Mouse (Mus musculus) stomach, embryonic 15.5 days (tissue): ENCODE measurements around the gene Dcbld1. TPM values are rescaled to one million over a fixed set of nuclear protein-coding genes. Genes with fewer than 3 reads are reported as not detected.
A peak's percentile ranks its signal among the peaks of the same experiment; 100 is the strongest.
"Not testable (repeated sequence)": the region's sequence is repeated elsewhere in the genome, so short reads cannot be mapped to it uniquely, and the experiment has no call there.

ENCODE experiments used
- ATAC-seq: fragments of 200-750 bp; cut with Nextera tagmentation; 2 replicates; pipeline ENCODE4 v1.8.0; 2017; ENCODE audit warnings: low read depth, moderate number of reproducible peaks, moderate TSS enrichment; ENCODE audit not compliant: insufficient read depth, low FRiP score
- H3K27ac ChIP-seq: fragments of 300-500 bp; sonication (generic); 2 replicates; pipeline ENCODE4 v1.5.1; 2015; ENCODE audit warnings: mild to moderate bottlenecking, inconsistent platforms
- H3K27me3 ChIP-seq: fragments of 300-500 bp; sonication (generic); replicated peaks from 2 replicates; pipeline ENCODE4 v1.6.1; 2015; ENCODE audit warnings: inconsistent platforms
- H3K36me3 ChIP-seq: fragments of 300-500 bp; sonication (generic); 2 replicates; pipeline ENCODE4 v1.6.1; 2015; ENCODE audit warnings: inconsistent platforms
- H3K4me1 ChIP-seq: fragments of 300-500 bp; sonication (generic); 2 replicates; pipeline ENCODE4 v1.6.1; 2015; ENCODE audit warnings: inconsistent platforms
- H3K4me2 ChIP-seq: fragments of 300-500 bp; sonication (generic); 2 replicates; pipeline ENCODE4 v1.6.1; 2015; ENCODE audit warnings: mild to moderate bottlenecking, inconsistent platforms
- H3K4me3 ChIP-seq: fragments of 300-500 bp; sonication (generic); replicated peaks from 2 replicates; pipeline ENCODE4 v1.5.1; 2015; ENCODE audit warnings: inconsistent platforms
- H3K9ac ChIP-seq: fragments of 300-500 bp; sonication (generic); 2 replicates; pipeline ENCODE4 v1.6.1; 2015; ENCODE audit warnings: inconsistent platforms
- H3K9me3 ChIP-seq: fragments of 300-500 bp; sonication (generic); 2 replicates; pipeline ENCODE4 v1.6.1; 2016; ENCODE audit warnings: inconsistent platforms
- WGBS: fragments of 180-500 bp; shearing (Covaris S2); methylation state at CpG from one replicate; pipeline ENCODE4 v1.1.7; 2015; 5-methylcytosine and 5-hydroxymethylcytosine counted together
- polyA plus RNA-seq: library from polyadenylated mRNA; unstranded; fragments of >200 nt; fragmentation: Nextera tagmentation; extraction: Ambion mirVana; gene quantifications from 2 replicates; pipeline ENCODE4 v1.2.1, GENCODE M21; 2015

Dcbld1 gene
- polyA plus RNA-seq, 1 experiment from 2014 or later, result 34.4 TPM

DNA sequence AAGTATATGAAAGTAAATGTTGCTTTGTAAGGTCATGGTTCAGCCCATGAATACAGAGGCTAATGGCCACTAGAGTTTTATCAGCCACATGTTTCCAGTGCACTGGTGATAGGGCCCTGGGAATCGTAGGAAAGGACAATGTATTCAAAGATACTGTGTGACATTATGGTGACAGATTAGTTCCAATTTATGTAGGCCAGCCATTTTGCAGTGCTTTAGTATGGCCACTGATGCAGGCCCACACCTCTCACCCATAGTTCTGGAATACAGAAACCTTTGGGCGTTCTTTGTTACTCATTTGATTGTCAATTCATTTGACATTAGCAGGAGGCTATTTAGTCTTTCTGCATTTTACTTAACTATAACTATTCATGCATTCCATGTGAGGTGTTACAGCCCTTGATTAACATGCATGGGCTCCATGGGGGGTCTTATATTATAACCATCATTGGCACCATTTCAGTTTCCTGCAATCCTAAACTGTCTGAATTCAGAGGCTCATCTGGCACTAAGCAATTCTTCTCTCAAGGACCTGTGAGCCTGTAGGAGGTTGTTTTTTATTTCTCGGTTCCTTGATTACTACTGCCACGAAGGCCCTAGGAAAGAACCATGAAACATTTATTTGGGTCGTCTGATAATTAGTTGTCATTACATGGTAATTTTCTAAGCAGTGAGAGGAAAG, 54.6 kb downstream of the Dcbld1 start:
- no peak for ATAC-seq
- no peaks in the 10 kb centered on the region for H3K9me3 ChIP-seq
- no peaks in the 10 kb centered on the region for H3K27me3 ChIP-seq
- no peak overlapping the region for H3K9ac ChIP-seq
- no peak overlapping the region for H3K4me3 ChIP-seq
- H3K36me3 ChIP-seq, result no peaks in the 10 kb centered on the region
- no peak overlapping the region for H3K27ac ChIP-seq
- H3K4me2 ChIP-seq, result no peak overlapping the region
- no peaks in the 10 kb centered on the region for H3K4me1 ChIP-seq
- 85% methylated on average over 5 of the region's 5 CpGs for WGBS

DNA sequence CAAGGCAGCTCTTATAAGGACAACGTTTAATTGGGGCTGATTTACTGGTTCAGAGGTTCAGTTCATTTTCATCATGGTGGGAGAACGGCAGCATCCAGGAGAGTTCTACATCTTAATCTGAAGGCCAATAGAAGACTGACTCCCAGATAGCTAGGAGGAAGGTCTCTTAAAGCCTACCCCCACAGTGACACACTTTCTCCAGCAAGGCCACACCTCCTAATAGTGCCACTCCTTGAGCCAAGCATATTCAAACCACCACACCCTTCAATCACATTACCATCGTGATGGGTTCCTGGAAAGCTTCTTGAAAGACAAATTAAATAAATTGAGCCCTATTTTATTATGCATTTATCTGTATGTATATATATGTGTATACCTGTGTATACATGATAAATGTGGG, 55.8 kb downstream of the Dcbld1 start:
- Histone ChIP-seq H3K27me3 (no peaks in the 10 kb centered on the region), H3K36me3 (no peaks in the 10 kb centered on the region), H3K4me3 (no peak overlapping the region), H3K4me2 (no peak overlapping the region), H3K4me1 (no peaks in the 10 kb centered on the region), H3K9ac (no peak overlapping the region), H3K9me3 (no peaks in the 10 kb centered on the region), H3K27ac (no peak overlapping the region)
- 86% methylated on average over 3 of the region's 3 CpGs for WGBS
- no peak for ATAC-seq

DNA sequence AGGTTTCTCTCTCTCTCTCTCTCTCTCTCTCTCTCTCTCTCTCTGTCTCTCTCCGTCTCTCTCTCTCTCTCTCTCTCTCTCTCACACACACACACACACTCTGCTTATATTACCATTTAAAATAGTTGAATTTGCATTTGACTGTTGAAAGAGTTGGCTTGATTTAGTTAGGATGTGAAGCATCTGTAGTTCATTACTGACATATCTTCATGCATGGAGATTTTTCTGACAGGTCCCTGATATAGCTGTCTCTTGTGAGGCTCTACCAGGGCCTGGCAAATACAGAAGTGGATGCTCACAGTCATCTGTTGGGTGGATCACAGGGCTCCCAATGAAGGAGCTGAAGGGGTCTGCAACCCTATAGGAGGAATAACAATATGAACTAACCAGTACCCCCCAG, 59.0 kb downstream of the Dcbld1 start:
- WGBS, result 79% methylated on average over 1 of the region's 1 CpGs
- H3K27me3 ChIP-seq, H3K9ac ChIP-seq, H3K4me3 ChIP-seq, H3K36me3 ChIP-seq, H3K4me1 ChIP-seq, ATAC-seq, H3K9me3 ChIP-seq, H3K27ac ChIP-seq, H3K4me2 ChIP-seq: not testable (repeated sequence)

GRCm38 (mm10) chr10:52293921-52294577, 60.6 kb downstream of the Dcbld1 start:
- Histone ChIP-seq H3K4me2 (no peak overlapping the region), H3K9me3 (no peaks in the 10 kb centered on the region), H3K27me3 (no peaks in the 10 kb centered on the region), H3K36me3 (no peaks in the 10 kb centered on the region), H3K4me3 (no peak overlapping the region), H3K4me1 (no peaks in the 10 kb centered on the region), H3K27ac (no peak overlapping the region), H3K9ac (no peak overlapping the region)
- ATAC-seq, result no peak
- WGBS, result 83% methylated on average over 4 of the region's 4 CpGs

DNA sequence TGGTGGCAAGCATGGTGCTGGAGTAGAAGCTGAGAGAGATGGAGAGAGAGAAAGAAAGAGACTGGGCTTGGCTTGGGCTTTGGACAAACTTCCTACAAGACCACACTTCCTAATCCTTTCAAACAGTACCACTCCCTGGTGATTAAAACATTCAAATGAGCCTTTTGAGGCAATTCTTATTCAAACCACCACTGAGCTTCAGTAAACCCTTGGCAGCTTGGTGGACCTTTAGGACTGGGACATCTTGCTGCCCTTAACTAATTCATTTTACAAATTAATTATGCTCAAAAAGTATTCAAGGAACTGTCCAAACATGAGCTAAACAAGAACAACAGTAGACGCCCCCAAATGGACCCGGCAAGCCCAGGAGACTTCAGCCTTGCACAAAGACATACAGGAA, 62.5 kb downstream of the Dcbld1 start:
- no peak for ATAC-seq
- Histone ChIP-seq H3K9me3 (no peaks in the 10 kb centered on the region), H3K9ac (no peak overlapping the region), H3K27ac (no peak overlapping the region), H3K36me3 (no peaks in the 10 kb centered on the region), H3K4me2 (no peak overlapping the region), H3K27me3 (no peaks in the 10 kb centered on the region), H3K4me3 (no peak overlapping the region), H3K4me1 (no peaks in the 10 kb centered on the region)
- 92% methylated on average over 2 of the region's 2 CpGs for WGBS

DNA sequence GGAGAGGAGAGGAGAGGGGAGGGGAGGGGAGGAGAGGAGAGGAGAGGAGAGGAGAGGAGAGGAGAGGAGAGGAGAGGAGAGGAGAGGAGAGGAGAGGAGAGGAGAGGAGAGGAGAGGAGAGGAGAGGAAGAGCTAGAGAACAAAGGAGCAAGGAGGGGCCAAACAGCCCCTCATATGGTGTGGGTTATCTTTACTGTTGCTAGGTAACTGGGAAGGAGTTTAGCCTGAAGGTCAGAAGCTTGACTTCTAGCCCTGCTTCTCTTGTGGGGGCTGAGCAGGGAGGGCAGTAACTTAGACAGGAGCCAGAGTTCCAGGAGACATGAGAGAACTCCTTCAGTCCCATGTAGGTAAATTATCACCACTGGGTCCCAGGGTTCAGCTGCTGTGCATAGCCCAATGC, 65.1 kb downstream of the Dcbld1 start:
- not testable (repeated sequence) for H3K4me3 ChIP-seq, H3K9ac ChIP-seq, ATAC-seq, H3K4me1 ChIP-seq, H3K9me3 ChIP-seq, H3K4me2 ChIP-seq, H3K36me3 ChIP-seq, H3K27ac ChIP-seq, H3K27me3 ChIP-seq

DNA sequence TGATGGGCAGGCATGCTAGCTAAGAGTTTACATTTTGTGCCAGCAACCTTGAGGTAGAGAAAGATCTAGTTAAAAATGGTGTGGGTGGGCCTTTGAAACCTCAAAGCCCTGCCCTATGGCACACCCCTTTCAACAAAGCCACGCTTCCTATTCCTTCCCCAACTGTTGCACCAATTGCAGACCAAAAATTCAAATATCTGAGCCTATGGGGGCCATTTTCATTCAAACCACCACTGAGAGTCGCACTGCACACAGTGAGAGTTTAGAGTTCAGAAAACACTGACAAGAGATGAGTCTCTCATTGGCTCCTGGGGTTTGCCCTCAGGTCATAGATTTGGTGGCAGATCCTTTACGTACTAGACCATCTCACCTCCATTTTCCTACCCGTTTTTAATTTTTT, 68.3 kb downstream of the Dcbld1 start:
- Histone ChIP-seq H3K27ac (no peak overlapping the region), H3K4me3 (no peak overlapping the region), H3K4me1 (no peaks in the 10 kb centered on the region), H3K36me3 (0 out of 2 replicates have a peak, but pooled peaks cover 7% of the 10 kb centered on the region), H3K9ac (no peak overlapping the region), H3K27me3 (no peaks in the 10 kb centered on the region), H3K9me3 (no peaks in the 10 kb centered on the region), H3K4me2 (no peak overlapping the region)
- 92% methylated on average over 4 of the region's 4 CpGs for WGBS
- no peak for ATAC-seq

- ATAC-seq, result no peak
- Histone ChIP-seq H3K9ac (no peak overlapping the region), H3K9me3 (no peaks in the 10 kb centered on the region), H3K27ac (no peak overlapping the region), H3K27me3 (no peaks in the 10 kb centered on the region), H3K4me2 (no peak overlapping the region), H3K4me1 (no peaks in the 10 kb centered on the region), H3K36me3 (0 out of 2 replicates have a peak, but pooled peaks cover 7% of the 10 kb centered on the region), H3K4me3 (no peak overlapping the region)
These were observed 68.9 kb downstream of the Dcbld1 start for GRCm38 (mm10) chr10:52302271-52302670.

- no peak overlapping the region for H3K27ac ChIP-seq
- 0 out of 2 replicates have a peak, but pooled peaks cover 7% of the 10 kb centered on the region for H3K36me3 ChIP-seq
- ATAC-seq, result no peak
- H3K4me2 ChIP-seq, result no peak overlapping the region
- H3K4me3 ChIP-seq, result no peak overlapping the region
- no peak overlapping the region for H3K9ac ChIP-seq
- 71% methylated on average over 7 of the region's 7 CpGs for WGBS
- no peaks in the 10 kb centered on the region for H3K9me3 ChIP-seq
- no peaks in the 10 kb centered on the region for H3K4me1 ChIP-seq
- H3K27me3 ChIP-seq, result no peaks in the 10 kb centered on the region
These were observed 71.2 kb downstream of the Dcbld1 start for GRCm38 (mm10) chr10:52304574-52304973.

DNA sequence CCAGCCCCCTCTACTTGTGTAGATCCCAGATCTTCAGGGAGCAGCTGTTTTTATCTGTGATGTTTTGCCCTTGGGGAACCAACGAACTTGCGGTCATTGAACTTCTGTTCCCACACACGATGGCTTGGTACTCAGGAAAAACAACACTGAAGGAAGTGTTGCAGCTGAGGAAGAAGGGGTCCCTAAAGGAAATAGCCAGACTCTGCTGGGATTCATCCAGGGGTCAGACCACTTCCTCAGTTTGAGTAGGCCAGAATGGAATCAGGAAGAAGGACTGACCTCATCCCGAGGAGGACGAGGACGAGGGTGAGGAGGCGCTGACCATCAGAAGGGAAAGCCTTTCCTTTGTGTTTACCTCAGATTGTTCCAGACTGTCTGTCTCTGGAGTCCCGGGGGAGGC, 75.8 kb downstream of the Dcbld1 start:
- H3K27ac ChIP-seq, result no peak overlapping the region
- H3K4me2 ChIP-seq, result no peak overlapping the region
- H3K9me3 ChIP-seq, result no peaks in the 10 kb centered on the region
- no peaks in the 10 kb centered on the region for H3K4me1 ChIP-seq
- no peak overlapping the region for H3K4me3 ChIP-seq
- 65% methylated on average over 8 of the region's 8 CpGs for WGBS
- H3K9ac ChIP-seq, result no peak overlapping the region
- peaks cover 12% of the 10 kb centered on the region for H3K36me3 ChIP-seq
- H3K27me3 ChIP-seq, result no peaks in the 10 kb centered on the region
- ATAC-seq, result no peak; the same call in 1 of the 2 replicates

GRCm38 (mm10) chr10:52319506-52320286, 86.3 kb downstream of the Dcbld1 start:
- Histone ChIP-seq H3K27ac (no peak overlapping the region), H3K4me3 (no peak overlapping the region), H3K4me1 (no peaks in the 10 kb centered on the region), H3K9ac (no peak overlapping the region), H3K36me3 (peaks cover 15% of the 10 kb centered on the region), H3K4me2 (no peak overlapping the region), H3K27me3 (no peaks in the 10 kb centered on the region), H3K9me3 (no peaks in the 10 kb centered on the region)
- ATAC-seq, result peak; percentile 50; the same call in 1 of the 2 replicates
- WGBS, result 81% methylated on average over 28 of the region's 28 CpGs

GRCm38 (mm10) chr10:52321918-52322317, 88.5 kb downstream of the Dcbld1 start:
- Histone ChIP-seq H3K9me3 (no peaks in the 10 kb centered on the region), H3K4me2 (no peak overlapping the region), H3K27ac (no peak overlapping the region), H3K27me3 (no peaks in the 10 kb centered on the region), H3K4me1 (no peaks in the 10 kb centered on the region), H3K9ac (no peak overlapping the region), H3K36me3 (peaks cover 11% of the 10 kb centered on the region), H3K4me3 (no peak overlapping the region)
- 86% methylated on average over 3 of the region's 3 CpGs for WGBS
- ATAC-seq, result no peak
